Mouse (Mus musculus) frontal cortex, adult (tissue): ENCODE measurements at regions not wholly inside any gene's neighbourhood (a gene's known extent, or its start where the extent isn't known, plus 50 kb on each side); places are given as distances from the start of the nearest gene placed in this dataset.
"Not testable (repeated sequence)": the region's sequence is repeated elsewhere in the genome, so short reads cannot be mapped to it uniquely, and the experiment has no call there.

Experiments used
- ATAC-seq: cut with Nextera tagmentation; 2 replicates; pipeline ENCODE4 v1.9.2; 2017; ENCODE audit warnings: mild to moderate bottlenecking, moderate library complexity, mixed read lengths; ENCODE audit not compliant: low TSS enrichment

DNA sequence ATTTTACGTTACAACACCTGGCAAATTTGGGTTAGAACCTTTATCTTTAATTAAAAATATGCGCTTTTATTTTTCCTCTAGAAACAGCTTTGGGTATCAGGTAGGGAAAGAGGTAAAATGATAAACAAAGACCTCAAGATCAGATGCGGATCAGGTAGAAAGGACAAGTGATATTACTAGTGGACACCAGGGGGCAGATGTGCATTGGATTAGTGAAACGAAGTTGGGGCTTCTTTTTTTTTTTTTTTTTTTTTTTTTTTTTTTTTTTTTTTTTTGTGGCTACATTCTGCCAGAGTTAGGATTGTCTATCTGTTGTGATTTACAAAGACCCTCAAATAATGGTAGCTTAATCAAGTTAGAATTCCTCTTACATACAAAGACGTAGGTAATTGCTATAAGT is 153.8 kb downstream of the Cd109 start:
- ATAC-seq = no peak

DNA sequence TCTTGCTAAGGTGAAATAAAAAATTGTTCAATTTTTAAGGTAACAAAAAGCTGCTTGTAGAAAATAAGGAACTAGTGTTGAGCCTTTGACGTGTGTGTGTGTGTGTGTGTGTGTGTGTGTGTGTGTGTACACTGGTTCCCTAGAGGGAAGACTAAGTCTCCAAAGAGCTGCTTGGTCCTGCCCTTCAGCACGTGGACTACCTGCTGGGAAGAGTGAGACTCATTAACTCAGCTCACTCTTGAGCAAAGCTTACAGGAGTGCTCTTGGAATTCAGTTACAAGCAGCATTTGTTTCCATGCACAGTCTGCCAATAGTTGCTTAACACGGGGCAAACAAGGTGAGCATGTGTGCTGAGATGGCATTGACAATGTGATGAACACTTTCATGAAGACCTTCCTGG is 158.6 kb downstream of the Cd109 start:
- ATAC-seq = no peak

DNA sequence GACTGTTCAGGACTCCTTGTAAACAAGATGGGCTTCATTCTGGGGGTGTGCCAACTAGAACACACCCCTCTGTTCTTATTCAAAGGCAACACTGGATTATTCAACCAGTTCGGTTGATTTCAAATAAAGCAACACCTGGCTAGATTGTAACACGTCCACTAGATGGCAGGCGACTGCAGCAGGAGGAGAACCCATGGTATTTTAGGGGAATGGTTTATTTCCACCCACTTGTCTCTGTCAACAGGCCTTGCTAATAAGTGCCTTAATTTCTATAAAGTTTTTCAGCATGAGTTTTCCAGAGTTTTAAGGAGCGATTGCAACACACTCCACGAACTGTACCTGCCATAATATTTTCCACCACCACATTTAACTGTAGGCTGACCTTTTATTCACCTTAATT is 160.1 kb downstream of the Cd109 start:
- ATAC-seq = peak; percentile 87

DNA sequence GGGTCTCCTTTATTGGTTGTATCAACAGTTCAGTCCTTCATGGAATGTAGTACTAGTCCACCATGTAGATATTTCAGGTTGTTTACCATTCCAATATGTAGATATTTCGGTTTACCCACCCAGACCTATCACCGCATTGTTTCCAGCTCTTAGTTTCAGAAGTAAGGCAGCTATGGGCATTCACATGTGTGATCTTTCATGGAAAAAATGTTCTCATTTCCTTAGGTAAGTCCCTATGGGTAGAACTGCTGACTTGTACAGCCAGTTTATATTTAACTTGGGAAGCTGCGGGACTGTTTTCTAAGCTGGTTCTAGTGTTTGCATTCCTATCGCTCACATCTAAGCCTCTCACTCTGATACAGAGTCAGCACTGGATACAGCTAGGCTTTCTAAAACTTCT is 165.2 kb downstream of the Cd109 start:
- no peak for ATAC-seq

DNA sequence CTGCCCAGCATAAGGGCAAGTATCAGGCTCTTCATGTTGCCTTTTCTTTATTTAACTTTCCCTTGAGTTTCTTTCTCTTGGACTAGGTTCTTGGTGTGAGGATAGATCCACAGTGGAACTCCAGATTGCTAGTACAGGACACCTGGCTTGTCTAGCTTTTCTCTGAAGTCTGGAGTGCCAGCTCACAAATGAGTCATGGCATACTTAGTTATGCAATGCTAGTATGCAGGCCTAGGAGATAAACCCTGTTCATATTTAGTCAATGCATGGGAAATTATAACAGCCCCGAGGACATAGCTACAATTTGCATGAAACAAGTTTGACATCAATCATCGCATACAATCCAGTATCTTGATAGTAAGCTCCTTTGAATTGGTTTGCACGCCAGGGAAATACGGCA is 167.0 kb downstream of the Cd109 start:
- ATAC-seq = peak; percentile 98

DNA sequence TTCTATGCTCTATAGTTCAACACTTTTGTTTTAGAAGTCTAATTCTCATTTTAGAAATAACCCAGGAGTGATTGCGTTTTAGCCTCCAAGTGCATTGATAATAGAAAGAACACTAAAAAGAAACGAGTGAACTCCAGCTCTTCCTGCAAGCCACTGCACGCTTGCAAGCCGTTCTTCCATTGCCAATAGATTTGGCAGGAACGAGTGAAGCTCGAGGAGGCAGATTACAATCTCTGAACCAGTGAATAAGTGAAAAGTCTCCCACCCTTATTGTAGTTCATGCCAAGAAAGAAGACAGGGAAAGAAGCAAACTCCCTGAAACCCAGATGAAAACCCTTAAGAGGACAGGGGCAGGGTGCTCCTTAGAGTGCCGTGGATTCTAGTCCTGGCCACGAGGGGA is 167.5 kb downstream of the Cd109 start:
- ATAC-seq = no peak

DNA sequence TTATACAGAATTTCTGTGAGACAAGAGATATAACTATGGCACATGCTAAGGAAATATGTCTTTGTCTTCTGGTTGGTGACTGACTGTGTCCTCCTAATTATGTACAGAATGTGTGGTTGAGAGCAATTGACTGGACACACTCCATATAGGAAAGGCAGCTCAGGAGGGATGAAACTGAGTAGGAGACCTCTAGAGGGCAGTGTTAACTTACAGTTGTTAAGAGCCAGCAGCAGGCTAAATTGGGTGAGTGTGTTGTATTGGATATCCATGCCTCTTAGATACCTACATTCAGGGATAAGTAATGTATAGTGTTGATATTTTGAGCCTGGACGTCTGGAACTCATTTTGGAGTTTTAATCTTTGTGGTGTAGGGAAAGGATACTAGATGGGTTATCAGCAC is 172.5 kb downstream of the Cd109 start:
- peak; percentile 99 for ATAC-seq

DNA sequence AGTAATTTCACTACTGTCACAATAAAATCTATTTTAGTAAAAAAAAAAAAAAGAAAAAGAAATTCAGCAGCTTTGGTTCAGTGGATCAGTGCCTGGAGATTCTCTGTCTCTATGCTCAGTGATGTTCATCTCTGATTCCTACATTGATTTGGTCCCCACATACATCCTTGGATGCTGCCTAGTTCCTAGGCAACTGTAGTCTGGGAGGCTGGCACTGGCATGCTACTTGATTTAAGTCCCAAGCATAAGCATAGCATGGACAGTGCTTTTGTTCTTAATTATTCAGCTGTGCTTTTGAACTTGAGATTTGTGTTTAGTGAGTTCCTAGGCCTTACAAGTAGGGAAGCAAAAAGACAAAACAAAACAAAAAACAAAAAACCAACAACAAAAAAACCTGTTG is 174.4 kb downstream of the Cd109 start:
- ATAC-seq = no peak

DNA sequence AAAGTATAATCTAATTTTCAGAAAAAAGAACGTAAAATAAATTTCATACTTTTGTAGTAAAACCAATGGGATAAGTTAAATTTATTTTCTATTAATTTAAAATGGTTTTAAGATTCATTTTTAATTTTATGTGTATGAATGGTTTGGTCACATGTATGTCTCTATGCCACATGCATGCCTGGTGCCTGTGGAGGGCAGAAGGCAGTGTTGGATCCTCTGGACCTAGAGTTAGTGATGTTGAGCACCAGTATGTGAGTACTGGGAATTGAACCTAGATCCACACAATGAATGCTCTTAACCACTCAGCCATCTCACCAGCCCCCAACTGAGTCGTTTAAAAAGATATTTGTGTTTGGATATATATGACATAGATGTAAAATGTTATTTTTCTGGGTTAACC is 174.8 kb downstream of the Cd109 start:
- no peak for ATAC-seq

DNA sequence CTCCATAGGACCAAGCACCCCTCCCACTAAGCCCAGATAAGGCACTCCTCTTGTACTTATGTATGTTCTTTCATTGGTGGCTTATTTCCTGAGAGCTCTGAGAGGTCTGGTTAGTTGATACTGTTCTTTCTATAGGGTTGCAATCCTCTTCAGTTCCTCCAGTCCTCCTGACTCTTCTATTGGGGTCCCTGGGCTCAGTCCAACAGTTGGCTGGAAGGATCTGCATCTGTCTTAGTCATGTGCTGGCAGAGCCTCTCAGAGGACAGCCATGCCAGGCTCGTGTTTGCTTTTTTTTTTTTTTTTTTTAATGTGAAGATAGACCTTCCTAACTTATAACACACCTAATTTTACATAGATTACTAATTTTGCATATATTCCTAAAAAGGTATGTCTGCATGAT is 180.5 kb downstream of the Cd109 start:
- no peak for ATAC-seq

DNA sequence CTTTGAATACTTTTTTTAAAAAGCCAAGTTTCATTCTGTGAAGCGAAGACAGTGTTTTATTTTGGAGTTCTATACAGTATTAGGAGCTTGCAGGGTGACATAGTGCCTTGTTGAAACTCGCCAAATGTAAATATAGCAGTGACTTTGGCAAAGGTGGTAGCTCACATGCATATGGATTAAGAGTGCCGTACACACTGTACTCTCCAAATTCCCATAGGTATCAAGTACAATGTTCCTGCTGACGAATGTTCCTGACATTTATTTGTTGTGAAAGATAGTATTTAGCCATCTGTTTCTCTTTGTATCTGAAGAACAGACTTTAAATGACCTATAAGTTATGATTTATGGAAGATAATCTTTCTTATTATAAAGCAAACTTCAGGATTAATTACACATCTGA is 201.9 kb downstream of the Cd109 start:
- ATAC-seq = peak; percentile 38; the same call in 1 of the 2 replicates

DNA sequence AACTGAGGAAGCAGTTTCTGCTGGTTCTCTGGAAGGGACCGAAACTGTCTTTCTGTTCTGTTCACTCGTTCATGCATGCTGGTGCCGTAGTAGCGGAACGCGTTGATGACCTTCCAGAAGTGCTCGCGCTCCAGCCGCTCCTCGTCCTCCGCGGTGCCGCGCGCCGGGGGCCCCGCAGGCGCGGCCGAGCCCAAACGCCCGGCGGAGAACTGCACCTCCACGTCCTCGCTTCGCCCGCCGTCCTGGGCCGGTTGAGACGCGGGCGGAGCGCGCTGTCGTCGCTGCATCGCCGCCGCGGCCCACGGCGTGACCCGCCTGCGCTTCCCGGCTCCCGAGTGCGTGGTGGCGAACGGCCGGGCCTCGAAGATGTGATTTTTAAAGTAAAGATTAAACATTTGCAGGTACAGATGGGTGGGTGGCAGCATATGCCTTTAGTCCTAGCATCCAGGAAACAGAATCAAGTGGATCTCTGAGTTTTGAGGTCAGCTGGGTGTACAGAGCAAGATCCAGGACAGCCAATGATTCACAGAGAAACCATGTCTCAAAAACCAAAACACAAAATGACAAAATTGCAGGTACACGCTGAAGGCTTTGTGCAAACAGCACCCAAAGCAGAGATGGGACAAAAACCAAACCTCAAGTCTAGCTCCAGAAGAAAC is 206.3 kb downstream of the Cd109 start:
- ATAC-seq = peak; percentile 93

DNA sequence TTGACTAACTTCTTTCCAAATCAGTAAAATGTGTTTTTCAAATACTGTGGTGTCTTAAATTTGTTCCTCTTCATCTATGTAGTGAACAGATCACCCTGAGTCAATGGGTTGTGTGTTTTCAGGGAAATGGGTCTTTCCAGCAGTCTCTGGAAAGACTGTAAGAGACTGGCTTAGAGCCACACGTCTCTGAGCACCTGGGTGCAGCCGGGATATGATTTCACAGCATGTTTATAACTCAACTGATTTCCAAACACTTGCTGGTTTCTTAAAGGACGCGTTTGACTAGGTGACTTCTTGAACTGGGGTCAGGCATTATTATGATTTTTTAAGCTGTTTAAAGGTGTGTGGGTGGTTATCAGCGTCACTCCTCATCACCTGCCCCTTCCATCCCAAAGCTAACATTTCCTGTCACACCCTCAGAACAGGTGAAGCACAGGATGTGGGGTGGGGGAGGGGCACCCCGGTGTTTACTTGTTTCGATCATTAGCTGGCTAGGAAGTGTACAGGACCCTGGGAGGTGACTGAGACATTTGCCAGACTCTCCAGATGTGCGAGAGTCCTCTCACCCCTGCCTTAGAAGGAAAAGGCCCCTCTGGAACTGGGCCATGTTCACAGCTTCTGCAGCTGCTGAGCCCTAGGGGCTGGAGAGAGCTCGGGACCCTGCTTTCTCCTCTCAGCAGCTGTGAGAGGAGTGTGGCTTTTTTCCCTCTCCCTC is 229.8 kb downstream of the Cd109 start:
- ATAC-seq = no peak

DNA sequence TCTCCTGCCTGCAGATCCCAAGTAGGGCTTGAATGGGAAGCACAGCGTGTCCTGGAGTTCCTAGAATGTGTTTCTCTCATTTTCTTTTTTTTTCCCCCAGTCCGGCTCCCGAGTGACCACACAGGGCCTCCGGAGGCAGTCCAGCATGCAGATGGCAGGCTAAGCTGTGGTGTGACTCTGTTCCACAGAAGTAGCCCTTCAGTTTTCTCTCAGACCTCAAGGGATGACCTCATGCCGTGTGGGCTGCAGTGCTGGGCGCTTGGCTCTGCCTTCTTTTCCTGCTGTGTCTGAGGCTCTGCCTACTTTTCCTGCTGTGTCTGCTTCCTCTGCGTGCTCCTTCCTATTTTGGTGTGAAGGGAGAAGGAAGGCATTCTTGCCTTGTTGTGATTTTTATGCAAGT is 230.8 kb downstream of the Cd109 start:
- 0 out of 2 replicates have a peak, but pooled peaks have one; percentile 44 for ATAC-seq

DNA sequence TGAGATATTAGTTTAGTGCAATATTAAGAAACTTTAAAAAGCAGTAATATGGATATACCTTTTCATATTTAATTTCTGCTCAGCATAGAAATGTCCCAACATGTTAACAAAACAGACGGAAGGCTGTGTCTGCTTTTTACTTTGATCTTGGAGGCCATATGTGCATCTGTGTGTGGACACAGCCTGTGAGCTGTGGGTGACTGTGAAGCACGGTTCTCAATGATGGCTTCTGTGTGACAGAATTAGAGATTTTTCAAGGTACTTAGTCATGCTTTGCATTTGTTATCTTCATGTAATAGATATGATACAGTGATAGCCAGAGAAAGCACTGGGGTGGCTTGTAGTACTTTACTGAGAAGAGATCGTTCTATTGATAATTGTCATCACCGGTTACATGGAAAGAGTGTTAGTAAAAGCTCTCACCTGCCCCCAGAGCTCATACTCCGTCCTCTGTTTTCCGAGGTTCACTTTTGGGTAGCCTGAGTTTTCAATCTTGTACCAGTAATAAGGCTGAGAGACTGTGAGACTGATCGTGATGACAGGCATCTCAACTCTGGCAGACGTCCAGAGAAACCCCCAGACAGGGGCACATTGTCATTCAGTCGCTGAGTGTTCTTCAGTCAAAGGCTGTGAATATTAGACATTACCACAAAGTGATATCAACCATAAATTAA is 232.7 kb downstream of the Cd109 start:
- no peak for ATAC-seq

DNA sequence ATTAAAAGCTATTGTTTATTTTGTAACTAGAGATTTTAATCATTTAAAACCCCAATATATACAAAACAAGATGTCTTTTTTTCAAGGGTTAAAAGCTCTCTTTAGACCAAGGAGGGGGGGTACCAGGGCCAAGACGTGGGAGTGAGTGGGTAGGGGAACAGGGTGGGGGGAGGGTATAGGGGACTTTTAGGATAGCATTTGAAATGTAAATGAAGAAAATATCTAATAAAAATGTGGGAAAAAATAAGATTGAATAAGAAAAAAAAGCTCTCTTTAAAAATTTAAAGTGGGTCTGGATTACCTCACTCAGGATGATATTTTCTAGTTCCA is 233.2 kb downstream of the Cd109 start:
- not testable (repeated sequence) for ATAC-seq

DNA sequence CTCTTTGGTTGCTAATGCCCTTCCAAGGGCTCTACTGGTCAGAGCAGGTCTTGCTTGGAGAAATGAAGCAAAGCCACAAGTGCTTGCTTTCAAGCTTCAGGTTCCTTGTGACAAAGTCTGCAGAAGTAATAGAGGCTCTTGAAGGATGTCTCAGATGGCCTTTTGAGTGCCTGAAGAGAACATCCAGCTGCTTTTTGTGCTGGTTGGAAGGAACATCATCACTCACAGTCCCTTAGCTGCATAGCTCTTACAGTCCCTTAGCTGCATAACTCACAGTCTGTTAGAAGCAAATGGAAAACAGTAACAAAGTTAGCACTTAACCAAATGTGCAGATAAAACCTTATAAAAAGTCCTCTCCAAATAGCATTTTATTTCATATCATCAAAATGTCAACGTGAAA is 241.6 kb downstream of the Cd109 start:
- no peak for ATAC-seq

DNA sequence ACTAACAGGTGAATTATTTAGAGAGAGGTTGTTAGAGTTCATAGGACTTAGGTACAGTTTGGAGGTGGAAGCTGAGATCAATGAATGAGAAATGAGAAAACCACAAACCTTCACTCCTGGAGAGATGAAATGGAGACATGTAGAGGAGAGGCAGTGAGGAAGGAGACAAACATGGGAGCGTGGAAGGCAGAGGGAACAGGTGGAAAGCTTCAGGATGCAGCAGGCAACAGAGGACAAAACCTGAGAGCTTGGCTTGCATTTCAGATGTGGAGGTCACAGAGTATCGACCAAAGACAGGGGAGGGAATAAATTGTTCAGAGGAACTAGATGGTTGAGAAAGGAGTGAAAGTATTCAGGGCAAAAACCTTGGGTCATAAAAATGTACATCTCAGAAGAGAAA is 244.6 kb downstream of the Cd109 start:
- ATAC-seq = no peak

DNA sequence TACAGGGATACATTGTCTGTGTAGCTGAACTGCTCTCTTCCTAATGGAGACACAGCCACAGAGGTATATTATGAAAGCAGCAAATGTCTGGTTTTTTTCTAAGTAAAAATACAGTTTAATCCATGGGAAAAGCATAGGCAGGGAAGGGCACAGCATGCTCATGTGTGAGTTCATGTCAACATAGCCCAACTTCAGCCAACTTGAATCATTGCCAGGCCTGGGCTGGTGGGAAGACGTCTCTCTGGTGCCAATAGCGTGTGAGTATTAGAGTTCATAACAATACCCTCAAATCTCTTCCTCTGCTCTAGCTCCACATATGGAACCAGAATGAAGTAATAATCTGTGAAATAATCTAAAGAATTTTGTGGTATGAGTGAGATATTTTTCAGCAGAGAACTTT is 257.2 kb downstream of the Cd109 start:
- ATAC-seq = no peak

DNA sequence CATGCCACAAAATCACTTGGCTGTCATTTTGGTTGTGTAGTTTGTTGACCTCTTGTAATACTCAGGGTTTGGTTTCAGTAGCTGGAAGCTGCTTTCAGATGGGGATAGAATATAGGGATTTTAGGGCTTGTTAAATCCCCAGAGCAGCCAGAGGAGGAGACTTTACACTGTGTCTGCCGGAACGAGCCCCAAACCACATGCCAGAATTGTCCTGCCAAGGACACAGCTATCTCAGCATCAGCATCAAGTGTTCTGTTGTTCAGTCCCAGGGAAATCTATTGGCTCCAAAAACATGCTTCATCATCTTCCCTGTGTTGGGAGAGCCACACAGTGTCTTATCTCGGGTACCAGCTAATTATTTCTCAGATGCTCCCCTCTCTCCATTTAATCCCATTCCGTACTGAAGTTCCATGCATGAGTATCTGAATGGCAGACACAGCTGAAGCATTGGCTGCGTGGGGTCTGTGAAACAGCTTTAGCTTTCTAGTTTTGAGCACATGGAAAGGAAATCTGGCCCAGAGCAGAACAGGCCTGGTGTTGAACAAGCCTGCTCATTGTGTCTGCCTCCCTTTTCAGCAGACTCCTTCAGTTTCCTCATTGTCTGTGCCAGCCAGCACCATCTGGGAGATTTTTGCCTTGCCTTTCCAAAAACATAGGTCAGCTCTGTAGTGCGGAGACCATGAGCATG is 264.8 kb downstream of the Cd109 start:
- peak; percentile 99 for ATAC-seq

DNA sequence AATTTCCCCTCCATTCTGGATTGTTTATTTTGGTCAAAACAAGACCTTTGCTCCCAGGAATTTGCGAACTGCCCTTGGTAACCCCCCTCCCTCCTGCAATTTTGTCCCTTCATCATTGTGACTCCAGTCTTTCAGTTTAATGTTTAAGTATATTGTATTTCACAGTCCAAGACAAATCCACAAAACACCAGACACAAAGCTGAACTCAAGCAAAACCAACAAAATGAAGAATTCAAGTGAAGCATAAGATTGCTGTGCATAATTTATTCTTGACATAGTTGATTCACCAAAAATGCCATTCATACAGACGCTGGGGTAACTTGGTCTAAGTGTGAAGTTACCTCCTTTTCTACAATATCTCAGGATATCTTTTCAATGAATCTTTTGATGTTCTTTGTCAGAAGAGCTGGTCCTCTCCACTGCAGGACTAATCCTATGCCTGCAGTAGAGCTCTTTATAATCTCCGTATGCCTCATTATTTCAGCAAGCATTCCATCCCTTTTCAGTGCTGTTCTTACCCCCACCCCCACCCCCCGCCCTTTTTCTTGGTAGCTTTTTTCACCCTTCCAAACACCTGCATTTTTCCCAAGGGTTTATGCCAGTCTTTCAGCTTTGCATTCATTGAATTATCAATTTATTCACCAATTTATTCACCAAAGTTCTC is 265.4 kb downstream of the Cd109 start:
- no peak for ATAC-seq

DNA sequence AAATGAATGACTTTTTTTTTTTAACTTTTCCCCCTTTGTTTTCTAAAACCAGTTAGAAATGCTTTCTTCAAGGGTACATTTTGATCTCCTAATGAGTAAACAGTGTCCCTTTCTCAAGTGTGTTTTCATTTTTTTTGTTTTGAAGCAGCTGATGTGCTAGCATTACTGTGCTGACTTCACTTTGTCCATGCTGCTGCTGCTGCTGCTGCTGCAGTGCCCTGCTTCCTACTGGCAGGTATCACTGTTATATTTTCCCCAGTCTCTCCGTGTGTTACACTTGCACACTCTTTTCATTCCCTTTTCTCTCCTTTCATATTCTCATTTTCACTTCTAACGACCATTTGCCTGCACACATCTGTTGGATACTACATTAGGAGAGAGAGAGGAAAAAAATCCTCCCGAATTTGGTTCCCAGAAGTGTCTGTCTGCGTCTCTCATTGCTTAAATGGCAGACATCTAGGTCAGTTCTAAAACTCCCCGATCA is 266.0 kb downstream of the Cd109 start:
- 0 out of 2 replicates have a peak, but pooled peaks have one; percentile 28 for ATAC-seq
